Mouse (Mus musculus) hindbrain, embryonic 10.5 days (tissue): ENCODE data around the gene Clec12a. TPM values are rescaled to one million over a fixed set of nuclear protein-coding genes. Genes with fewer than 3 reads are reported as not detected.
"Not testable (repeated sequence)": the region's sequence is repeated elsewhere in the genome, so short reads cannot be mapped to it uniquely, and the experiment has no call there.

Experiments
- DNase-seq: peaks from one replicate; pipeline ENCODE4 v3.0.0-alpha.2; 2017; ENCODE audit warnings: low spot score
- H3K27ac ChIP-seq: fragments of 300-500 bp; sonication (generic); 2 replicates; pipeline ENCODE4 v1.5.1; 2016; ENCODE audit warnings: mild to moderate bottlenecking, moderate library complexity
- H3K27me3 ChIP-seq: fragments of 300-500 bp; sonication (generic); 2 replicates; pipeline ENCODE4 v1.6.1; 2016; ENCODE audit warnings: mild to moderate bottlenecking; ENCODE audit not compliant: poor library complexity, insufficient read depth, severe bottlenecking
- H3K36me3 ChIP-seq: fragments of 300-500 bp; sonication (generic); 2 replicates; pipeline ENCODE4 v1.6.1; 2016; ENCODE audit warnings: mild to moderate bottlenecking, moderate library complexity
- H3K4me1 ChIP-seq: fragments of 300-500 bp; sonication (generic); replicated peaks from 2 replicates; pipeline ENCODE4 v1.6.1; 2016; ENCODE audit warnings: mild to moderate bottlenecking
- H3K4me3 ChIP-seq: fragments of 300-500 bp; sonication (generic); 2 replicates; pipeline ENCODE4 v1.5.1; 2016; ENCODE audit warnings: mild to moderate bottlenecking, moderate library complexity
- H3K9me3 ChIP-seq: fragments of 300-500 bp; sonication (generic); 2 replicates; pipeline ENCODE4 v1.6.1; 2016; ENCODE audit warnings: mild to moderate bottlenecking, moderate library complexity
- WGBS: fragments of 180-500 bp; shearing (Covaris S2); methylation state at CpG from one replicate; pipeline ENCODE4 v1.1.7; 2016; 5-methylcytosine and 5-hydroxymethylcytosine counted together
- polyA plus RNA-seq: library from polyadenylated mRNA; unstranded; fragments of >200 nt; fragmentation: Nextera tagmentation; extraction: Ambion mirVana; gene quantifications from 2 replicates; pipeline ENCODE4 v1.2.1, GENCODE M21; 2016

Gene Clec12a
- 0.13 and 0.29 TPM in 2 replicates for polyA plus RNA-seq

DNA sequence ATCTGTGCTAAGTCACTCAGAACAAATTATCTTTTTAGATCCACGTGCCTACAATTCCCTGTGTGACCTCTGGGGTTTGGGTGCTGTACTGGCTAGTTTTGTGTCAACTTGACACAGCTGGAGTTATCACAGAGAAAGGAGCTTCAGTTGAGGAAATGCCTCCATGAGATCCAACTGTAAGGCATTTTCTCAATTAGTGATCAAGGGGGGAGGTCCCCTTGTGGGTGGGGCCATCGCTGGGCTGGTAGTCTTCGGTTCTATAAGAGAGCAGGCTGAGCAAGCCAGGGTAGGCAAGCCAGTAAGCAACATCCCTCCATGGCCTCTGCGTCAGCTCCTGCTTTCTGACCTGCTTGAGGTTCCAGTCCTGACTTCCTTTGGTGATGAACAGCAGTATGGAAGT lies at the start of gene Clec12a:
Gene Clec12a (plus strand): TSS at position 301 of the 400 bp plus-strand sequence.
- not testable (repeated sequence) for DNase-seq, H3K4me3 ChIP-seq, H3K27ac ChIP-seq, H3K36me3 ChIP-seq, H3K4me1 ChIP-seq, H3K9me3 ChIP-seq, H3K27me3 ChIP-seq
- 82% methylated on average over 4 of the region's 4 CpGs for WGBS

DNA sequence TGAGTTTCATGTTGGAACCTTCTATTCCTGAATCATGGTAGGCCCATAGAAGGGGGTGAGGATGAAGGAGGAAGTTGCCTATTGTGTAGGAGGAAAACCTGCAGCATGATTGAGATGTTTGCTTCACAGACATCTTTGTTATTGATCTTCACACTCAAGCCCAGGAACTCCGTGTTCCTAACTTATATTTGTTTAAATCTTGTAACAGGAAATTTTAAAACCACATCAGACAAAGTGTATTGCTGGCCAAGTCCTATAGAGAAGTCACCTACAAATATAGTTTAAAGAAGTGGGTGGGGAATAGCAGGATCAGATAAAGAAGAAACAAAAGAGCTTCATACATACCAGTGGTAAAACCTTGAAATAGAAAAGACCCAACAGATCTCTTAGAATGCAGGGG lies 38.3 kb upstream of the Clec12a start:
- H3K4me3 ChIP-seq: no peak overlapping the region
- no peak overlapping the region for H3K27ac ChIP-seq
- no peaks in the 10 kb centered on the region for H3K27me3 ChIP-seq
- H3K36me3 ChIP-seq: no peaks in the 10 kb centered on the region
- H3K4me1 ChIP-seq: no peaks in the 10 kb centered on the region
- no peaks in the 10 kb centered on the region for H3K9me3 ChIP-seq
- WGBS: 73% methylated on average over 1 of the region's 1 CpGs
- DNase-seq: no peak

DNA sequence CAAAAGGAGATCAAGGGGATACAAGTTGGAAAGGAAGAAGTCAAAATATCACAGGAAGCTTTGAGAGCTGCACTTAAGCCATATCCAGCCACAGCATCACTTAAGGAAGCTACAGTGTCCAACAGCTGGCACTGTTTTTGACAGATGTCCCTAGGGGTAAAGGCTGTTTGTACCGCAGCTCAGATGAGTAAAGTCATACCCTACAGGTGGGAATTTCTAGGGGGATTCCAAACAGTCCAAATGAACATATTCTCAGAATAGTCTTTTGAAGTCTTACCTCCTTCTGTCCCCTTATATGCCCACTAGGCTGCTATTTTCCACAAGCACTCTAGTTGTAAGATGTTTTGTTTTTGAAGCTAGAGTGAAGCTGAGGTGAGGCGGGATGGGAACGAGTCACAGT lies 30.0 kb upstream of the Clec12a start:
- no peak for DNase-seq
- Histone ChIP-seq H3K27ac (no peak overlapping the region), H3K36me3 (no peaks in the 10 kb centered on the region), H3K4me1 (no peaks in the 10 kb centered on the region), H3K27me3 (no peaks in the 10 kb centered on the region), H3K4me3 (no peak overlapping the region), H3K9me3 (no peaks in the 10 kb centered on the region)
- WGBS: 82% methylated on average over 3 of the region's 3 CpGs

DNA sequence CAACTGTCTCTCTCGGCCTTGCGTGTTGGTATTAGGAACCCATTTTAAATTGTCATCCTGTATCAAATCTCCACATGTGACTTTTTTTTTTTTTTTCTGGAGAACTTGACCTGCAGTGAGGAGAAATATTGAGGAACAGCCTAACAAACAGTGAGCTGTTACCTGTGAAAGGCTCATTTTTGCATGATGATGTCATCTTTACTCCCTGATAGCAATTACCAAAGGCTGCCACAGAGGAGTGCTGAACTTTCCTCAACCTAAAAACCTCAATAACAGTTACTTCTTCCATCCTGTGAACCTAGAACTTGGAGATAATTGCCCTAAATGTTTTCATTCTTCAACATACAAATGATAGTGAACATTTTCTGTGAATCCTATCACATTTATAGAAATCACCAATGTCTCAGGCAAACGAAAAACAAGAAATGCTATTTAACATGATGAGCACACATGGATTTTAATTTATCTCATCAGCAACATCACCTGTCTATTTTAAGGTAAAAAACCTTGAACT lies 27.8 kb upstream of the Clec12a start:
- H3K4me3 ChIP-seq: no peak overlapping the region
- DNase-seq: no peak
- WGBS: 85% methylated on average over 3 of the region's 3 CpGs
- no peaks in the 10 kb centered on the region for H3K27me3 ChIP-seq
- no peaks in the 10 kb centered on the region for H3K36me3 ChIP-seq
- no peaks in the 10 kb centered on the region for H3K4me1 ChIP-seq
- H3K27ac ChIP-seq: no peak overlapping the region
- H3K9me3 ChIP-seq: no peaks in the 10 kb centered on the region

DNA sequence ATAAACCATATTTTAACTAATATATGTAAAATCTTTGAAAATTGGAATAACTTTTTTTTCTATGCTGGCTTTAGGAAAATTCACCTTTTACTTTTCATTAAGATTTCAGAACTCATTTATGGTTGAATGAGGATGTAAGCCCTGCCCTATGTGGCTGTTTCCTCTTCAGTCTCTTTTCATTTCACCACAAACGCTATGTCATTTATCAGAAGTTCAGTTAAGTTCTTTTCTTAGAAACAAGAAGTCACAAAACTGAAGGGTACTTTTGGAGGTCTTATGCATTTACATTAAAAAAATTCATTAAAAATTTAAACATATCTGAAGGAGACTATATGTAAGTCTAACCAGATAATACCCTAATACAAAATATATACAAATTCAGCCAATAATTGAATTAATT lies 26.8 kb upstream of the Clec12a start:
- no peak overlapping the region for H3K4me3 ChIP-seq
- no peaks in the 10 kb centered on the region for H3K27me3 ChIP-seq
- no peaks in the 10 kb centered on the region for H3K9me3 ChIP-seq
- no peak for DNase-seq
- no peaks in the 10 kb centered on the region for H3K36me3 ChIP-seq
- WGBS: 89% methylated on average over 1 of the region's 1 CpGs
- H3K27ac ChIP-seq: no peak overlapping the region
- H3K4me1 ChIP-seq: no peaks in the 10 kb centered on the region

DNA sequence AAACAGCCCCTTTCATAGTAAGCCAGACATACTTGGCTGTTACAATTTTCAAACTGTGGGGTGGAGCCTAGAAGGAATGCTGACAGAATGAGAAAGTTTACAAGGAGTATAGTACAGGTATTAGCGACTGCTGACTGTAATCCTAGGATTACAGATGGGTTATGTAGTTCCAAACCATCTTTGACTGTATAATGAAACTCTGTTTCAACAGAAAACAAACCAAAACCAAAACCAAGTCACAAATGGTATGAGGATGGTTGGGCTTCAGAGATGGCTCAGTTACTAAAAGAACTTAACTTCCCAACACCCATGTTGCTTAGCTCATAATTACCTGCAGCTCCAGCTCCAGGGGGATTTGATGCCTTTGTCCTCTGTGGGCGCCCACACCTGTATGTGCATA lies 26.0 kb upstream of the Clec12a start:
- Histone ChIP-seq H3K27me3 (no peaks in the 10 kb centered on the region), H3K4me3 (no peak overlapping the region), H3K9me3 (no peaks in the 10 kb centered on the region), H3K36me3 (no peaks in the 10 kb centered on the region), H3K27ac (no peak overlapping the region), H3K4me1 (no peaks in the 10 kb centered on the region)
- no peak for DNase-seq
- WGBS: 73% methylated on average over 2 of the region's 2 CpGs

DNA sequence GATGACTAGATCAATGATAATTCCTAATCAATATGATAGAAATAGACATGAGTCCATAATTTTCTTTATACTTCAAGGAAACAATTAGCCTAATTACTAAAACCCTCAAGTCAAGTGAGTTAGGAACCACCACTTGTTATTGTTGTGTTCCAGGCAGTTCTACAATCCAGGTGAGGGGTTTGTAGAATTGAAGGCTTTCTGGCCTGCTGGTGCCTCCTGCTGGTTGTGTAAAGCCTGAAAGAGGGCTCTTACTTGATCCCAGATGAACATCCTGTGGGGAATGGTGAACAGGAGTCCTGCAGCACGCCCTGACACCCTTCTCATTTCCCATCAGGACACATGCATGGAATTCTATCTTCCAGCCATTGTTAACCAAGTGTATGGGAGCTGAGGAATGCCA lies 24.1 kb upstream of the Clec12a start:
- no peaks in the 10 kb centered on the region for H3K27me3 ChIP-seq
- H3K9me3 ChIP-seq: no peaks in the 10 kb centered on the region
- H3K27ac ChIP-seq: no peak overlapping the region
- 70% methylated on average over 1 of the region's 1 CpGs for WGBS
- no peak for DNase-seq
- H3K4me3 ChIP-seq: no peak overlapping the region
- no peaks in the 10 kb centered on the region for H3K4me1 ChIP-seq
- H3K36me3 ChIP-seq: no peaks in the 10 kb centered on the region

DNA sequence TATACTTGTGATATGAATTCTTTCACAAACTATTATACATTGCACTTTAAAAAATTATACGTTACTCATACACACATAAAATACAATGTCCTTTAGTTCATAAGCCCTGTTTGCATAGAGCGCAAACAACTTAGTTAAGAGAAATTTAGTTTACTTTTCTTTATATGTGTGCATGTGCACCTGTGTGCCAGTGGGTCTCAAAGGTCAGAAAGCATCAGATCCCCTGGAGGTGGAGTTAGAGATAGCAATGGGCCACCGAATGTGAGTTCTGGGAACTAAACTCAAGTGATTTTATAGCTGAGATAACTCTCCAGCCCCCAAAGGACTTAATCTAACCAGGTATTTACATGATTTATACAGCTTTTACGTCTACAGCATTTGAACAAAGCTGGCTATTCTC lies 23.2 kb upstream of the Clec12a start:
- Histone ChIP-seq H3K9me3 (no peaks in the 10 kb centered on the region), H3K36me3 (no peaks in the 10 kb centered on the region), H3K27ac (no peak overlapping the region), H3K4me1 (no peaks in the 10 kb centered on the region), H3K4me3 (no peak overlapping the region), H3K27me3 (no peaks in the 10 kb centered on the region)
- WGBS: 76% methylated on average over 4 of the region's 4 CpGs
- DNase-seq: no peak

DNA sequence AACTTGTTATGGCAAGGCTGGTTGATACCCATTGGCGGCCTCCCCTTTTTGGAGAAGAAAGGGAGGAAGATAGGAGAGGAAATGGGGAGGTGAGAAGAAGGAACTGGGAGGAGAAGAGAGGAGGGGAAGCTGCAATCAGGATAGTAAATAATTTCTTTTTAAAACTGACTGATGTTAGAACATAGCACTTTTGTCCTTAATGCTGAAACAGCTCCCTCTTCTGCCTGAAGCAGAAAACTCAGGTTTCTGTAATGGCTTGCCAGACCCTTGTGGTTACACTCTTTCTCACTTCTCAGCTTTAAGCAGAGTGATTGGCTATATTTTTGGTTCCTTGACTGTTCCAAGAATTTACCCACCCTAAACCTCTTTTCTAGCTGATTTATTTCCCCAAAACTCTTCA lies 16.5 kb upstream of the Clec12a start:
- Histone ChIP-seq H3K9me3 (no peaks in the 10 kb centered on the region), H3K4me3 (no peak overlapping the region), H3K27me3 (no peaks in the 10 kb centered on the region), H3K36me3 (no peaks in the 10 kb centered on the region), H3K27ac (no peak overlapping the region), H3K4me1 (no peaks in the 10 kb centered on the region)
- 61% methylated on average over 1 of the region's 1 CpGs for WGBS
- DNase-seq: no peak

DNA sequence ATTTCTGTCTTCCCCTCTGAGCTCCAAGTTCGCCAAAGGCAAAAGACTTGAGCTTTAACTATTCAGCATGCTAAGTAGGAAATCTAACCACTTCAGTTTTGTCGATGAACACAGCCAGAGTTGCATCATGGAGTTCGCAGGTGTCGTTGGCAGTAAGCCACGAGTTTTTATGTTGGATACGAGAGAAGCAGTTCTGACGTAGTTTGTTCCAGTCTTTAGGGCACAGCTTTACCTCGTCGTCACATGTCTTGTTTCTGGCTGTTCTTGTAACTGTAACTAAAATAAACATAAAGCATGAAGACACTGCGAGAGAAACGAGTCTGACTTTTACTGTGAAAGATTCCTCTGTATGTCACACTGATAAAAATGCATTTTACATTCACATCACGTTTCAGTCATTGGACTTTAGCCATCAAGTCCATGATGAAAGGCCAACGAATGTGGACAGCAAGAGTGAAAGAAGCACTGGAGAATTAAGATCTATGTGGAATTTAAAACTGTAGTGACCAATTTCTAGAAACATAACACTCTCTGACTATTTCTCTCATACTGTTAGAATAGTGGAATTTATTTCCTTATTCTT lies 15.8 kb upstream of the Clec12a start:
- Histone ChIP-seq H3K36me3 (no peaks in the 10 kb centered on the region), H3K4me3 (no peak overlapping the region), H3K9me3 (no peaks in the 10 kb centered on the region), H3K27me3 (no peaks in the 10 kb centered on the region), H3K27ac (no peak overlapping the region), H3K4me1 (no peaks in the 10 kb centered on the region)
- WGBS: 85% methylated on average over 13 of the region's 13 CpGs
- no peak for DNase-seq

DNA sequence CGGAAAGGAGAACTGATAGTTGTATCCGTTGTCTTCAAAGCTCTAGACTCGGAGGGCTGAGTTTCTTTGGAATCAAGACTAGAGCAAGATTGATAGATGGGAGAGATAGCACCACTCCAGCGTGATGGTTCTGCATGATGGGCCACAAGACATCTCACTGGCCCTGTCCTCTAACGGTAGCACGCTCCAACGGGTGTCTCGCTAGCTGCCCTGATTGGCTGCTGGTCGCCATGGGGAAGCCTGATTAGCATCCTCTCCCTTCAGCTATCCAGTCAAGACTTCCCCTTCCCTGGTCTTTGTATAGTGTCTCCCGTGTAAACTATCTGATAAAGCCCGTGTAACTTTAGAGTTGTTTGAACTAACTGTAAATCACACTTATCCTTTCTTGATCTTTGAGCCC lies 10.9 kb upstream of the Clec12a start, which contains the start of gene 4922502D21Rik:
Gene 4922502D21Rik (minus strand): TSS at position 187 of the 400 bp plus-strand sequence.
- Histone ChIP-seq H3K4me3 (no peak within 1 kb of the TSS), H3K9me3 (no peaks in the 10 kb centered on the region), H3K36me3 (no peaks in the 10 kb centered on the region), H3K27ac (no peak within 1 kb of the TSS), H3K4me1 (no peaks in the 10 kb centered on the region), H3K27me3 (no peaks in the 10 kb centered on the region)
- DNase-seq: no peak
- 53% methylated on average over 11 of the region's 11 CpGs for WGBS

DNA sequence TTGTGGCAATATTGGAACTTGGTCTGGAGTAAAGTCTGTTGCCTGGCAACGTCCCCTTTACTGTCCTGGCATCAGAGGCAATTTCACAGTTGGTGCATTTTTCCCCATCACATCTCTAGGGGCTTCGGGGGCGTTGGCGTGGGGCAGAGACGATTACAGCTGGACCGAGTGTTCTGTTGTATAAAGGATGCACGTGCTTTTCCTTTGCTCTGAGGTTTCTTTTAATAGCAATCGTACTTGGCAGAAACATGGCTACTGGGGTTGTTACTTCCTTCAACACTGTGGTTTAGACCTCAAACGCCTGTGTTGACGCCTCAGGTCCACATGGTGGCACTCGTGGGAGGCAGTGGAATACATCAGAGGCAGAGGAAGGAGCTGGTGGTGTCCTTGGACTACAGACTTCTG lies 8.8 kb upstream of the Clec12a start:
- DNase-seq: peak; percentile 45
- Histone ChIP-seq H3K27ac (no peak overlapping the region), H3K36me3 (no peaks in the 10 kb centered on the region), H3K27me3 (no peaks in the 10 kb centered on the region), H3K4me1 (no peaks in the 10 kb centered on the region), H3K9me3 (no peaks in the 10 kb centered on the region), H3K4me3 (no peak overlapping the region)
- 36% methylated on average over 11 of the region's 11 CpGs for WGBS

DNA sequence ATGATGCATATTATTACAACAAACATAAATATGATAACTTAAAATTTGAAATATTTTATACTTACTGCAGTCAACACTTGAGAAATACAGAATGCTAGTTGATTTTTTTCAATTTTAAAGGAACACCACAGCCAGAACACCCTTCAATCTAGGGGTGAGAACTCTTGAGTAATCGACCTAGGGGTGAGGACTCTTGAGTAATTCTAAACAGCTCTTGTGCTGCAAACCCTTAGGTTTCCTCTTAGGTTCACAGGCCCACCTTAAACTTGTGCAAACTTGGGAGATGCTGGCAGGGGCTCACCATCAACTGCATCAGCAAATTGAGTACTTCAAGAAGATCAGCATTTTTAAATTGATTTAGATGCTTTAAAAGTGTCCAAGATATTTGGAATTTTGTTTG lies 4.7 kb upstream of the Clec12a start:
- no peak overlapping the region for H3K4me3 ChIP-seq
- H3K4me1 ChIP-seq: no peaks in the 10 kb centered on the region
- WGBS: 92% methylated on average over 1 of the region's 1 CpGs
- no peak overlapping the region for H3K27ac ChIP-seq
- no peaks in the 10 kb centered on the region for H3K36me3 ChIP-seq
- DNase-seq: no peak
- no peaks in the 10 kb centered on the region for H3K27me3 ChIP-seq
- H3K9me3 ChIP-seq: no peaks in the 10 kb centered on the region

DNA sequence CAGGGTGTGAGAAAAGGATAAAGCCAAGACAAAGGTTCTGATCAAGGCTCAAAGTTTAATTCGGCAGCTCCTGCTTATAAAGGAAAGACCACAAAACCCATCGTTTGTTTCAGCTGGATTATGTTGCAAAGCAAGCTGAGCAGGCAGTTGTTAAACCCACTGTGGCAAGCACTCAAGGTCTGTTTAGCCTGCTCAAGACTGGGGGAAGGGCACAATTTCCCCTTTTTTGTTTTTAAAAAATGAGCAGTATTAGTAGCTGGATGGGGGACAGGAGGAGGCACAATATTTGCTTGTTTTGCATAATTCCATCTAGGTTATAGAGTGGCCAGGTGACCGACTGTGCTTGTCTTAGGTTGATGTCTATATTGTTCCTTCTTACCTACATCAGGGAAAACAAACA lies 1.9 kb downstream of the Clec12a start:
- H3K9me3 ChIP-seq: peaks cover 12% of the 10 kb centered on the region; the same call in 1 of the 2 replicates
- H3K36me3 ChIP-seq: no peaks in the 10 kb centered on the region
- H3K27ac ChIP-seq: no peak overlapping the region
- no peaks in the 10 kb centered on the region for H3K4me1 ChIP-seq
- H3K27me3 ChIP-seq: no peaks in the 10 kb centered on the region
- WGBS: 81% methylated on average over 3 of the region's 3 CpGs
- DNase-seq: no peak
- no peak overlapping the region for H3K4me3 ChIP-seq
